Mouse (Mus musculus) megakaryocyte, adult 5-6 weeks (primary cell): ENCODE measurements around the gene Macf1. TPM values are rescaled to one million over a fixed set of nuclear protein-coding genes. Genes with fewer than 3 reads are reported as not detected.
"Not testable (repeated sequence)": the region's sequence is repeated elsewhere in the genome, so short reads cannot be mapped to it uniquely, and the experiment has no call there.

Source experiments
- ATAC-seq: 2 replicates; pipeline ENCODE4 v1.8.0; 2016; ENCODE audit warnings: mild to moderate bottlenecking, inconsistent platforms; ENCODE audit not compliant: poor library complexity, severe bottlenecking
- total RNA-seq, 2 experiments: library from RNA; stranded (forward) in 1 of 2; stranded (reverse) in 1 of 2; fragments of 153-499, 151-499 nt in 1 of 2; fragments of 221-1000, 200-1000 nt in 1 of 2; gene quantifications; 2 replicates each; pipeline versions ENCODE4 v1.2.3 to v1.2.4; 2015 to 2017

Gene Macf1
- total RNA-seq, 2 experiments from 2014 or later, result 137 to 192 TPM

DNA sequence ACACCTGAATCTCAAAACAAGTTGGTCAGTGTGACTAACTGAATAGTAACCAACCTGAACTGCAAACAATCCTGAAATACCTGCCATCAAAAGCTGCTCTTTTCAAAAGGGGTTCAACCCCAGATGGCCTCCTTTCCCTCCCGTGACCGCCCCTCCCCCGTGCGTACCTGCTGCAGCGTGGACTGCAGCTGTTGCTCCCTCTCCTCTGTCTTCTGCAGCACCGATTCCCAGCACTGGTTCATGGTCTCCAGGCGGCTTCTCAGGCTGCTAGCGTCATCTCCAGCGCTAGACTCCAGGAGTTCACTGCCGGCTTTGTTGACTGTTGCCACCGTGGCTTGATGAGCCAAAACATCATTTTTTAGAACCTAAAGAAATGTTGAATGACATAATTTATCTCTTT is 302.6 kb downstream of the Macf1 start:
- ATAC-seq, result no peak

DNA sequence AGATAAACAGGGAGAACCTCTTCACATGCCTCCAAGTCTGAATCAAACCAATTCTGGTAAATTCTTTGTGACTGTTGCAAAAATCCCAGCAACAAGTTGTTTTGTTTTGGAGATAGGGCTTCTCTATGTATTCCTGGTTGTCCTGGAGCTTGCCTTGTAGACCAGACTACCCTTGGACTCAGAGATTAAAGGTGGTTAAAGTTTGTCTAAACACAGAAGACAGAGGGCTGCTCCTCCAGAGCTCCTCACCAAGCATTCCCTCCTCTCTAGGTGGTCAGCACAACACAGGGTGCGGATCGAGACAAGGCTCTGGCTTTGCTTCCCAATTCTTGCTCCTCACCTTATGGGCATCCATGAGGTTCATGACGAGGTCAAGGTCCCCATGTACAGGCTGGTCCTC is 308.1 kb downstream of the Macf1 start:
- ATAC-seq, result no peak

- ATAC-seq, result no peak
Observed at GRCm38 (mm10) chr4:123374316-123375008, 309.7 kb downstream of the Macf1 start.

DNA sequence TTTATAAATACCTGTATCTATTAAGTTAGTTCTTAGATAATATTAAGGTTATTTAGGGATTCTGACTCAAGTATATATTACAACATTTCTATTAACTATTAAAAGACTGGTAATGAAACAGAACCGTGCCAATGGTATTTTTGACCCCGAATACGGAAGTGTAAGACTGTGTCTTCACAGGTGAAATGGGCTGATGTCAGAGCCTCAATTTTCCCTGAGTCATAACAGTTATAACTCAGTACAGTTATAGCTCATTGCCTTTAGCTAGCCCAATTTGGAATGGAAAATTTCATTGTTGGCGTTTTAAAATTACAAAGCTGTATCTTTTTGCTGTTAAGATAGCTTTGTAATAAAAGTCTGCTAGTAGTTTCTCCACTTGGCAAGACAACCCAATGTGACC is 320.6 kb downstream of the Macf1 start:
- ATAC-seq, result no peak

GRCm38 (mm10) chr4:123360771-123361170 is 323.4 kb downstream of the Macf1 start:
- no peak for ATAC-seq

DNA sequence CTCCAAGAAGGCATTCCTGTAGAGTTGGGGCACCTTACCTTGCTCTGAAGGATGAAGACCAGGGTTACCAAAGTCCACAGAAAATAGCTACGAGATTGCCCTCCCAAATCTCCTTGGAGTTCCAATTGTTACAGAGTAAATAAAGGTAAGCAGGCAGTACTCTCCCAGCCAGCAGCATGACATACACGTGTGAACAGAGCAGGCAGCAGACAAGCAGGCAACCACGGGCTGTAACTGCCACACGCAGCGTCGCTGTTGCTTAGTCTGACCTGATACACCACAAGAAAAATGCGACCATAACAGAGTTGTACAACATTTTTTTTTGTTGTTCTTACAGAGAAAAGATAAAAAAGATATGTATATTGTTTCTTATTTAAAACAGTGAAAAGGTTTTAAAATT is 325.5 kb downstream of the Macf1 start:
- ATAC-seq, result no peak

- no peak for ATAC-seq
Observed at GRCm38 (mm10) chr4:123355941-123356340, 328.2 kb downstream of the Macf1 start.

DNA sequence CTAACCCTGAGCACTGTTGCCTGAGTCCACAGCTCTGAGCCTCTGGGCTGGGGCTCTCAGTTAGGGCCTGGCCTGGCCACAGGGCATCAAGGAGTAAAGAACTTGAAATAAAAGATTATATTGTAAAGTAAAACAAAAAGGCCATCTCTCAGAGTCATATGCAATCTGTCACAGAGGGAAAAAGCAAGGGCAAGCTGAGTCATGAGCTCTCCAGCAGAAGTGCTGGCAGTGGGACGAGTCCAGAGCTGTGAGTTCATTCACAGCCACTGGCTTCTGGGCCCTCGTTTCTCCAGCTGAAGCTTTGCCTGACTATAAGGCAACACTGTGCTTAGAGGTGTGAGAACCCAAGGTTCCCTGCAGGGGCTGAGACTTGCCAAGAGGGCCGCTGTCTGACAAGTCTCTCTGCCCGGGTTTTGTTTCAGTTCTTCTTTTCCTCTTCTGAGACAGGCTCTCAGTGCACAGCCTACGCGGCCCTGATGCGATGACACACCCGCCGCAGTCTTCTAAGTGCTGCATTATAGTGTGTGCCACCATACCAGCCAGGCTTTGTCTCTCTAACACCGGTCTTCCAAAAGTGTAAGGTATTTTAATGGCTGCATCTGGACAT is 330.8 kb downstream of the Macf1 start:
- ATAC-seq, result peak; percentile 77

GRCm38 (mm10) chr4:123343471-123343789 is 340.7 kb downstream of the Macf1 start:
- no peak for ATAC-seq

- ATAC-seq, result peak; percentile 88
Observed at GRCm38 (mm10) chr4:123342642-123343470, 341.3 kb downstream of the Macf1 start, which contains the start of gene Bmp8a. Bmp8a (minus strand) TSS chr4:123343252.

DNA sequence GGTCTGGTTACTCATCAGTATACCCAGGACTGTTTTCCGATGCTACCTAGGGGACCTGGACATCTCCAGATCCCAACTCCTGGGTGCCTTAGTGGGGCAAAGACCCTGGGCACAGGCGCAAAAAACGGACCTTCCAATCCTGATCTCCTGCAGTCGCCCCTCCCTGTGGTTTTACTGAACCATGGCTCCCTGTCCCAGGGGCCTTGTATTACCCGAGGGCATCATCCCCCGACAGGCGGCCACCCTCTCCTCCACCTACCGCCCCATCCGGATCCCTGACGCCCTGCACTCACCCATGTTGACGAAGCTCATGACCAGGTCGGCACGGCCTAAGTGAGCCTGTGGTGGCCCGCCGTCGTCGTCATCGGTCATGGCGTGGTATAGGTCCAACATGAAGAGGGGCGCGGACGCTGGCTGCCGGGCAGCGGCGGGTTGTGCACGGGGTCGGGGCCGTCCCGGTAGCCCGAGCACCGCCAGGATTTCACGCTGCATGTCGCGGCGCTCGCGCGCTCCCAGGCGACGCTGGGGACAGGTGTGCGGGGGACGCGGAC is 342.0 kb downstream of the Macf1 start:
- 0 out of 2 replicates have a peak, but pooled peaks have one; percentile 9 for ATAC-seq

- peak; percentile 29 for ATAC-seq
Observed at GRCm38 (mm10) chr4:123340232-123340631, 343.9 kb downstream of the Macf1 start.

GRCm38 (mm10) chr4:123337693-123338092 is 346.5 kb downstream of the Macf1 start:
- no peak for ATAC-seq

DNA sequence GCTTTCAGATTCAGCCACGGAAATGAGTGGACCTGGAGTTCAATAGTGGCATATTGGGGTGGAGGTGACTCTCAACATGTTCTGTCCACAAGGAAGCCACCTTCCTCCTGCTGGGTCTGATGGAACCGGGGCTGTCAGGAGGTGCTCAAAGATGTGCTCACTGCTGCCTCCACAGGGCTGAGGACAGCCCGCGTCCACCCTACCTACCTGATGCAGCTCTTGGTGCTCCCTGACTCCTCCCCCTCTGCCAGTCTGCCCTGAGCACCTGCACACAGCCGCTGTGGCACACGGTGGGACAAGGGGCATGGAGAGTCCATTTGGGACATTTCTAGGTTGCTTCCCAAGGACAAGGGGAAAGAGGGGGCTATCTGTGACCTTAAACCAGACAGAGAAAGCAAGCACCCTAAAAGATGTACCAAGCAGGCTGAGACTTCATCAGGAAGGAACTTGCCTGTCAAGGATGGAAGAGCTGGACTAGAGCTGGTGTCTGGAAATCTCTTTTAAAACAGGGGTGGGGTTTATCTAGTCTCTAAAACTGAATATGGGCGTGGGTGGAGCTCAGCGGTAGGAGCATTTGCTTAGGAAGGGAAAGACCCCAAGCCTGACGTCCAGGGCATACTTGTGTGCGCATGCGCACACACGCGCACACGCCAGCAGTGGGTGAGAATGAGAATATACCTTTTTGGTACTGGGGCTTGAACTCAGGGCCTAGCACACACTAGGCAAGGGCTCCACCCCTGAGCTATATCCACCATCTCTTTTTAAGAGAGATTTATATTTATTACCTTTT is 348.2 kb downstream of the Macf1 start:
- no peak for ATAC-seq

GRCm38 (mm10) chr4:123335244-123335643 is 348.9 kb downstream of the Macf1 start:
- not testable (repeated sequence) for ATAC-seq

- no peak for ATAC-seq
Observed at GRCm38 (mm10) chr4:123334177-123334576, 350.0 kb downstream of the Macf1 start.

DNA sequence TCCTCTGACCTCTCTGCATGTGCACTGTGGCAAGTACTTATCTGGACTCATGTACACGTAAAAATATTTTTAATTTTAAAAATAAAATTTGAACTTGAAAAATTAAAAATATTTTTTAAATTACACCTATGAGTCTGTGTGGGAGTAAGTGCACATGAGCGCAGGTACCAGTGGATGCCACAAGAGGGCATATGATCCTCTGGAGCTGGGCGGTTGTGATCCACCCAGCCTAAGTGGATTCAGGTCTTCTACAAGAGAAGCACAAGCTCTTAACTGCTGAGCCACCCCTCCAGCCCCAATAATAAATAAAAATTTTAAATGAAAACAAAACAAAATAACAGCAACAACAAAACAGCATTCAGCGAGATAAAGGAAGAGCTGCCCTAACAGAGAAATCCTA is 351.0 kb downstream of the Macf1 start:
- no peak for ATAC-seq

DNA sequence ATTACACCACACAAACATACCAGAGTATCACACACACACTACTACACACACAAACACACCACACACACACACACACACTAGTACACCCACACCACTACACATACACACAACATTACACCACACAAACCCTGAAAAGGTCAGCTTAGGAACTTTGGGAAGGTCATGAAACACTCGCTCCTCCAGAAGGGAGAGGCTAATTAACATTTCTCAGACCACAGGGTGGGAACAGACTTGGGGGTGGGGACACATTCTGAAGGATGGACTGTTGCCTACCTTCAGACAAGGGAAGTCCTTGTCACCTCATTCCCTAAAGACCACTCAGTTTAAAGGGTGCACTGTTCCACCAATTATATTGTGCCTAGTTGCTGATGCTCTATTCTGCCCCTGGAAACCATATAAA is 352.2 kb downstream of the Macf1 start:
- ATAC-seq, result not testable (repeated sequence)

DNA sequence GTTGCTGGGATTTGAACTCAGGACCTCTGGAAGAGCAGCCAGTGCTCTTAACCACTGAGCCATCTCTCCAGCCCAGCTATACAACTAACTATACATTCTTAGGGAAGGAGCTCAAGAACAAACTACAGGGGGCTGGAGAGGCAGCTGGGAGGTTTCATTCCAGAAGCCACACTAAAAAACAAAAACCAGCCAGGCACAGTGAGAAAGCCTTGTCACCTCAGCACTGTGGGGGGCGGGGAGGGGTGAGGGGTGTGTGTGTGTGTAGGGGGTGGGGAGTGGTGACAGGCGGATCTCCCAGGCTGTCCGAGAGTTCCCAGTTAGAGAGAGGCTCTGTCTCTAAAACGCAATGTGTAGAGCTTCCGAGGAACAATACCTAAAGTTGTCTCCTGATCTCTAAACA is 352.8 kb downstream of the Macf1 start:
- no peak for ATAC-seq

DNA sequence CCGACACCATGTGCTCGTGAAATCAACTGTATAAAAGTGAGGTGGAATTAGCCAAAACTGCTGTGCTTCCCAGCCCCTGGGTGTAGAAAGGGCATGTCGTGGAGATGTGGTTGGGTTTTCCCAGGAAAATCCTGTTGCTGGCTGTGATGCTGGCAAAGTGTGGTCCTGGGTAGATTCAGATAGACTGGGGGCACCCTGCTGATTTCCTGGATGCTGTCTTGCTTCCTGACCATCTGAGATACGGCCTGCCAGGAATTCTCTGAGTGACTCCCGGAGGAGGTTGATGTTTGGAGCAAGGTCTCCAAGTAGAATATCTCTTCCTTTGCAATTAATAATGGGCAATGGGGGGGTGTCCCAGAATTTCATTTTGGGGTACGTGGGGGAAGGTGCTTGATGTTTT is 355.2 kb downstream of the Macf1 start:
- no peak for ATAC-seq

GRCm38 (mm10) chr4:123327630-123328029 is 356.5 kb downstream of the Macf1 start:
- no peak for ATAC-seq
